Mouse (Mus musculus) liver, postnatal 0 days (tissue): Measurements from ENCODE around the gene Mocs1.

Experiments used
- CTCF ChIP-seq: sonication (generic); IDR thresholded peaks from 2 replicates; pipeline ENCODE4 v1.5.1; 2016; ENCODE audit warnings: antibody characterized with exemption, low read depth
- EP300 ChIP-seq: IDR thresholded peaks from 2 replicates; pipeline ENCODE4 v1.6.1; 2016; ENCODE audit warnings: antibody characterized with exemption, low read depth, mild to moderate bottlenecking

- TF ChIP-seq CTCF, result no peak
- no peak for TF ChIP-seq EP300
Measured at GRCm38 (mm10) chr17:49412974-49413373, 15.2 kb upstream of the Mocs1 start.
